Mouse (Mus musculus) kidney, postnatal 0 days (tissue): ENCODE measurements around the gene Acrbp. TPM values are rescaled to one million over a fixed set of nuclear protein-coding genes. Genes with fewer than 3 reads are reported as not detected.

Experiments used
- ATAC-seq: fragments of 200-750 bp; cut with Nextera tagmentation; replicated peaks from 2 replicates; pipeline ENCODE4 v1.8.0; 2017; ENCODE audit warnings: low read depth, moderate number of reproducible peaks, moderate TSS enrichment, moderate library complexity; ENCODE audit not compliant: low FRiP score
- DNase-seq: peaks from one replicate; pipeline ENCODE4 v3.0.0-alpha.2; 2016; ENCODE audit warnings: low spot score
- H3K27ac ChIP-seq: fragments of 300-500 bp; sonication (generic); 2 replicates; pipeline ENCODE4 v1.5.1; 2014; ENCODE audit warnings: mild to moderate bottlenecking
- H3K27me3 ChIP-seq: fragments of 300-500 bp; sonication (generic); 2 replicates; pipeline ENCODE4 v1.6.1; 2014; ENCODE audit warnings: low read length, mixed read lengths; ENCODE audit not compliant: insufficient read depth
- H3K36me3 ChIP-seq: fragments of 300-500 bp; sonication (generic); 2 replicates; pipeline ENCODE4 v1.6.1; 2014; ENCODE audit warnings: low read length, mixed read lengths; ENCODE audit not compliant: insufficient read depth
- H3K4me1 ChIP-seq: fragments of 300-500 bp; sonication (generic); replicated peaks from 2 replicates; pipeline ENCODE4 v1.6.1; 2014; ENCODE audit warnings: antibody characterized with exemption, low read length, mixed read lengths; ENCODE audit not compliant: insufficient read depth
- H3K4me2 ChIP-seq: fragments of 300-500 bp; sonication (generic); 2 replicates; pipeline ENCODE4 v1.6.1; 2014; ENCODE audit warnings: mild to moderate bottlenecking, low read length, moderate library complexity, mixed read lengths
- H3K4me3 ChIP-seq: fragments of 300-500 bp; sonication (generic); replicated peaks from 2 replicates; pipeline ENCODE4 v1.5.1; 2014; ENCODE audit warnings: low read depth, low read length
- H3K9ac ChIP-seq: fragments of 300-500 bp; sonication (generic); 2 replicates; pipeline ENCODE4 v1.6.1; 2014; ENCODE audit warnings: low read depth, low read length
- H3K9me3 ChIP-seq: fragments of 300-500 bp; sonication (generic); replicated peaks from 2 replicates; pipeline ENCODE4 v1.6.1; 2016; ENCODE audit warnings: low read length, inconsistent platforms, mixed read lengths
- CTCF ChIP-seq: IDR thresholded peaks from 2 replicates; pipeline ENCODE4 v1.5.1; 2016; ENCODE audit warnings: antibody characterized with exemption, low read depth, mild to moderate bottlenecking, moderate library complexity
- WGBS: fragments of 180-500 bp; shearing (Covaris S2); extraction: QIAGEN DNeasy Blood & Tissue Kit; methylation state at CpG from one replicate; pipeline ENCODE4 v1.1.7; 2014; 5-methylcytosine and 5-hydroxymethylcytosine counted together
- polyA plus RNA-seq: library from polyadenylated mRNA; unstranded; fragments of >200 nt; fragmentation: Nextera tagmentation; extraction: Ambion mirVana; gene quantifications from 2 replicates; pipeline ENCODE4 v1.2.1, GENCODE M21; 2015

Gene Acrbp
- polyA plus RNA-seq, 1 experiment from 2014 or later = 4.2 TPM

- Histone ChIP-seq H3K27me3 (no peaks in the 10 kb centered on the region), H3K4me2 (peak within 1 kb of the TSS; percentile 85), H3K36me3 (peaks cover 15% of the 10 kb centered on the region), H3K9ac (peak within 1 kb of the TSS; percentile 96), H3K4me3 (peak within 1 kb of the TSS; percentile 99), H3K27ac (peak within 1 kb of the TSS; percentile 98), H3K9me3 (no peaks in the 10 kb centered on the region), H3K4me1 (peaks cover 31% of the 10 kb centered on the region)
- no peak for TF ChIP-seq CTCF
- 2% methylated on average over 31 of the region's 45 CpGs for WGBS
- ATAC-seq (peak; percentile 64), DNase-seq (peak; percentile 96)
Measured at GRCm38 (mm10) chr6:125095391-125096278, 46.1 kb downstream of the Acrbp start, which contains the start of gene Chd4. Gene Chd4 (plus strand): TSS chr6:125095981.

GRCm38 (mm10) chr6:125096279-125096596 is 46.7 kb downstream of the Acrbp start:
- Histone ChIP-seq H3K36me3 (peaks cover 21% of the 10 kb centered on the region), H3K27me3 (no peaks in the 10 kb centered on the region), H3K4me2 (peak overlapping the region; percentile 85), H3K4me1 (peaks cover 28% of the 10 kb centered on the region), H3K27ac (peak overlapping the region; percentile 98), H3K9ac (peak overlapping the region; percentile 96), H3K9me3 (no peaks in the 10 kb centered on the region), H3K4me3 (peak overlapping the region; percentile 99)
- ATAC-seq = no peak; the same call in 1 of the 2 replicates
- WGBS = 0% methylated on average over 24 of the region's 32 CpGs
- TF ChIP-seq CTCF = no peak
- DNase-seq = no peak

- Histone ChIP-seq H3K9ac (peak overlapping the region; percentile 96), H3K27ac (peak overlapping the region; percentile 98), H3K27me3 (no peaks in the 10 kb centered on the region), H3K9me3 (no peaks in the 10 kb centered on the region), H3K4me3 (peak overlapping the region; percentile 99), H3K4me1 (peaks cover 28% of the 10 kb centered on the region), H3K4me2 (peak overlapping the region; percentile 85), H3K36me3 (peaks cover 26% of the 10 kb centered on the region)
- TF ChIP-seq CTCF = 0 out of 2 replicates have a peak, but pooled peaks have one; percentile 2
- ATAC-seq (peak; percentile 85), DNase-seq (peak; percentile 86)
- under 1% methylated on average over 42 of the region's 44 CpGs for WGBS
Measured at GRCm38 (mm10) chr6:125096597-125097345, 47.3 kb downstream of the Acrbp start.

- TF ChIP-seq CTCF = no peak
- Histone ChIP-seq H3K4me1 (peaks cover 28% of the 10 kb centered on the region), H3K9me3 (no peaks in the 10 kb centered on the region), H3K27me3 (no peaks in the 10 kb centered on the region), H3K36me3 (peaks cover 32% of the 10 kb centered on the region), H3K4me3 (peak overlapping the region; percentile 99), H3K4me2 (peak overlapping the region; percentile 85), H3K27ac (peak overlapping the region; percentile 98), H3K9ac (peak overlapping the region; percentile 96)
- peak; percentile 7 for ATAC-seq
- 0% methylated on average over 12 of the region's 12 CpGs for WGBS
- DNase-seq = no peak
Measured at GRCm38 (mm10) chr6:125097346-125097689, 47.8 kb downstream of the Acrbp start.

GRCm38 (mm10) chr6:125097951-125098350 is 48.5 kb downstream of the Acrbp start:
- peak overlapping the region; percentile 98; the same call in 1 of the 2 replicates for H3K27ac ChIP-seq
- ATAC-seq = no peak
- H3K36me3 ChIP-seq = peaks cover 38% of the 10 kb centered on the region

GRCm38 (mm10) chr6:125098513-125098912 is 49.0 kb downstream of the Acrbp start:
- Histone ChIP-seq H3K9ac (peak overlapping the region; percentile 96), H3K9me3 (no peaks in the 10 kb centered on the region), H3K36me3 (peaks cover 41% of the 10 kb centered on the region), H3K4me2 (peak overlapping the region; percentile 85), H3K4me3 (peak overlapping the region; percentile 99), H3K27ac (0 out of 2 replicates have a peak overlapping the region, but pooled peaks have one; percentile 20), H3K27me3 (no peaks in the 10 kb centered on the region), H3K4me1 (peaks cover 28% of the 10 kb centered on the region)
- ATAC-seq (no peak), DNase-seq (no peak)
- TF ChIP-seq CTCF = no peak
- 28% methylated on average over 3 of the region's 3 CpGs for WGBS

More at GRCm38 (mm10) chr6:125097951-125098350, 48.5 kb downstream of the Acrbp start:
- H3K27me3 ChIP-seq = no peaks in the 10 kb centered on the region
- no peak for DNase-seq
- peak overlapping the region; percentile 85 for H3K4me2 ChIP-seq
- peak overlapping the region; percentile 99 for H3K4me3 ChIP-seq
- WGBS = 20% methylated on average over 8 of the region's 8 CpGs
- no peaks in the 10 kb centered on the region for H3K9me3 ChIP-seq
- TF ChIP-seq CTCF = no peak
- H3K9ac ChIP-seq = peak overlapping the region; percentile 96
- peaks cover 28% of the 10 kb centered on the region for H3K4me1 ChIP-seq
